Mouse (Mus musculus) heart, adult 2 months (tissue): ENCODE results near the gene Pole3.

ENCODE experiments used
- CTCF ChIP-seq: fragments of 200-600 bp; IDR thresholded peaks from 2 replicates; pipeline ENCODE4 v1.8.1; 2022; ENCODE audit warnings: antibody characterized with exemption, mild to moderate bottlenecking, moderate library complexity
- EP300 ChIP-seq: fragments of 200-500 bp; IDR thresholded peaks from 2 replicates; pipeline ENCODE4 v1.6.1; 2011; ENCODE audit warnings: low read depth, low read length, control low read depth; ENCODE audit not compliant: insufficient read depth
- POLR2A ChIP-seq: fragments of 200-500 bp; IDR thresholded peaks from 2 replicates; pipeline ENCODE4 v1.6.1; 2011; ENCODE audit warnings: mild to moderate bottlenecking, low read depth, low read length, control low read depth; ENCODE audit not compliant: insufficient read depth

DNA sequence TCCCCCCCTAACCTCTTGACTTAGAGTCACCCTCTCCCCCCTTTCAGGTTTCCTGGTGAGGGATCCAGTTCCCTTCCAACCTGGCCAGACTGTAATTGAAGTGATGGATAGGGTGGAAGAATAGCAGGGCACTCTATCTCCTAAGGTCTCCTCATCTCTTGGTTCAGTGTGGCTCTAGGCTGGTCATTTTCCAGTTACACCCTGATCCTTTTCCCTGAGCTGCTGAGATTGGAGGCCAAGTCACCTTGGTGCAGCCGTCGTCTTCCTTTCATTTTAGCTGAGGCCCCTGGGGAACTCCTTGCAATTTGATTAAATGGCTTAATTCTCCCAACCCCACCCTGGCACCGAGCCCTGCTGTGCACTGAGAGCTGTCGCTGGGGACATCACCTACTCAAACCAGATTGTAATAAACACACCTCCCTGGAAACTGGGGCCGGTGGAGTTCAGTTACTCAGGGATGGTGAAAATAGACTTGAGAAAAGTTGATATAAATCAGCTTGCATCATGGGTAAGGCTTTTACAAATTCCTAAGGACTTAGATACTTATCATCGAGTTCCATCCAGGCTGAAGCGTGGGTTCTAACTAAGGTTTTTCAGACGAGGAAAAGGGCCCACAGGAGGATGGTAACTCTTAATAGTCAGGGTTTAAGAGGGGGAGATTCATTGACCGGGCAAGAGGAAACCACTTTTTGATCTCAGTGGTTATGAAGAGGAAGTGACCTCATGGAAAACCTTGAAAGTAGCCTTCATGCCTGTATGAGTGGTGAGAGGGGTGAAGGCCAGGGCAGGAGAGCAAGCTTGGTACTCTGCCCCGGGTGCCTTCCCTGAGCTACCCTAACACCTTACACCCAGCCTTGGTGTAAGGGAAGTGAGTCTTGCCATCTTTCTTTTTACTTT lies 43.9 kb downstream of the Pole3 start:
- TF ChIP-seq CTCF (no peak), EP300 (no peak), POLR2A (no peak)
